Mouse (Mus musculus) large intestine, adult 2 months (tissue): ENCODE data around the gene Tex22. TPM values are rescaled to one million over a fixed set of nuclear protein-coding genes. Genes with fewer than 3 reads are reported as not detected.

ENCODE experiments used
- DNase-seq: peaks from one replicate; pipeline ENCODE4 v3.0.0-alpha.2; 2012; ENCODE audit warnings: low read depth, low spot score
- WGBS: fragments of 180-500 bp; shearing (Covaris S2); methylation state at CpG from one replicate; pipeline ENCODE4 v1.1.7; 2018; 5-methylcytosine and 5-hydroxymethylcytosine counted together
- polyA plus RNA-seq: library from polyadenylated mRNA; depleted of rRNA; stranded (reverse); fragments of >200 nt; gene quantifications from 2 replicates; pipeline ENCODE4 v1.2.3, GENCODE M21; 2012; rRNA removed

The Tex22 gene
- polyA plus RNA-seq, 1 experiment: 0.14 TPM

- 56% methylated on average over 5 of the region's 5 CpGs for WGBS
- DNase-seq: no peak
Measured at GRCm38 (mm10) chr12:113133861-113134403, 59.6 kb downstream of the Tex22 start.

GRCm38 (mm10) chr12:113134502-113134901, 60.2 kb downstream of the Tex22 start:
- DNase-seq: no peak
- 97% methylated on average over 4 of the region's 4 CpGs for WGBS

DNA sequence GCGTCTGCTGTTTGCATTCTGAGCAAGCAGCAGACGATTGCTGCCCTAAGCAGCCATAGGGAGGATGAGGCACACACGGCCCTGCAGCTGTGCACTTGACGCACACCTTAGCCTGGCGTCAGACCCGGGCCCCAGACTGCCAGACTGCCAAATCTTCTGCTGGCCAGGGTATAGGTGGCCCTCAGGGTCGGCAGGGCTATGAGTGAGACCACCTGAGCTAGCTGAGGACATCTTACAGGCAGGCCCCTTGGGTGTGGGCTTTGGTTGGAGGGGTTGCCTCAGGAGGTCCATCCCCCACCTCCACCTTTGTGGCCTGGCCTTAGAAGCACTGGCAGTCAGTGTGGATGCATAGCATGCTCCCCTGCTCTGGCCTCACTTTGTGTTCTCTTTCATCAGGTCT, 61.1 kb downstream of the Tex22 start:
- DNase-seq: no peak
- 92% methylated on average over 7 of the region's 7 CpGs for WGBS

- DNase-seq: no peak
- WGBS: 87% methylated on average over 17 of the region's 17 CpGs
Measured at GRCm38 (mm10) chr12:113136492-113137020, 62.3 kb downstream of the Tex22 start.

- no peak for DNase-seq
- 92% methylated on average over 18 of the region's 18 CpGs for WGBS
Measured at GRCm38 (mm10) chr12:113137260-113138213, 63.2 kb downstream of the Tex22 start.

- no peak for DNase-seq
- WGBS: 83% methylated on average over 6 of the region's 6 CpGs
Measured at GRCm38 (mm10) chr12:113138291-113138690, 64.0 kb downstream of the Tex22 start.

Other genes starting within 250 kb of the Tex22 start
- 25.2 and 26.2 TPM in 2 replicates for gene Cdca4, start 245.1 kb upstream of the Tex22 start, polyA plus RNA-seq
- gene Gpr132, start 206.3 kb upstream of the Tex22 start, polyA plus RNA-seq: 6.2 and 8.6 TPM in 2 replicates
- gene Jag2, start 144.7 kb upstream of the Tex22 start, polyA plus RNA-seq: 4.6 and 6.0 TPM in 2 replicates
- 55.7 and 58.3 TPM in 2 replicates for gene Nudt14, start 132.4 kb upstream of the Tex22 start, polyA plus RNA-seq
- 29.5 and 33.9 TPM in 2 replicates for gene Btbd6, start 98.0 kb upstream of the Tex22 start, polyA plus RNA-seq
- gene Brf1, start 73.8 kb upstream of the Tex22 start, polyA plus RNA-seq: 23.4 and 41.5 TPM in 2 replicates
- 19.3 and 26.8 TPM in 2 replicates for gene Pacs2, start 60.0 kb upstream of the Tex22 start, polyA plus RNA-seq
- gene Mta1, start 23.8 kb downstream of the Tex22 start, polyA plus RNA-seq: 26.5 and 35.5 TPM in 2 replicates
- gene Crip2, start 65.7 kb downstream of the Tex22 start, polyA plus RNA-seq: 81.7 and 87.2 TPM in 2 replicates
- gene Crip1, start 71.8 kb downstream of the Tex22 start, polyA plus RNA-seq: 11,187 and 15,272 TPM in 2 replicates
- 17.6 and 25.5 TPM in 2 replicates for gene Tedc1, start 81.9 kb downstream of the Tex22 start, polyA plus RNA-seq
- gene Tmem121, start 111.4 kb downstream of the Tex22 start, polyA plus RNA-seq: 0.88 and 1.3 TPM in 2 replicates